Mouse (Mus musculus) bone marrow macrophage, adult 2 months (primary cell): ENCODE measurements around the gene Akirin1. TPM values are rescaled to one million over a fixed set of nuclear protein-coding genes. Genes with fewer than 3 reads are reported as not detected.
A peak's percentile ranks its signal among the peaks of the same experiment; 100 is the strongest.

Experiments
- H3K27ac ChIP-seq: 2 replicates; pipeline ENCODE4 v1.5.1; 2012; ENCODE audit warnings: low read depth, low read length; ENCODE audit not compliant: insufficient read depth
- H3K4me1 ChIP-seq: 2 replicates; pipeline ENCODE4 v1.6.1; 2012; ENCODE audit warnings: low read length; ENCODE audit not compliant: control insufficient read depth, insufficient read depth
- H3K4me3 ChIP-seq: 2 replicates; pipeline ENCODE4 v1.5.1; 2012; ENCODE audit warnings: mild to moderate bottlenecking, low read length, moderate library complexity; ENCODE audit not compliant: insufficient read depth
- CTCF ChIP-seq: IDR thresholded peaks from 2 replicates; pipeline ENCODE4 v1.5.1; 2012; ENCODE audit warnings: low read depth, mild to moderate bottlenecking, low read length, moderate library complexity
- POLR2A ChIP-seq: IDR thresholded peaks from 2 replicates; pipeline ENCODE4 v1.6.1; 2012; ENCODE audit warnings: mild to moderate bottlenecking, low read depth, low read length, borderline replicate concordance
- polyA plus RNA-seq: library from polyadenylated mRNA; stranded (reverse); fragments of >200 nt; gene quantifications from 2 replicates; pipeline ENCODE4 v1.2.4, GENCODE M21; 2012; ENCODE audit not compliant: missing spikeins, insufficient read depth, insufficient read length

The Akirin1 gene
- 47.4 and 56.1 TPM in 2 replicates for polyA plus RNA-seq

- no peak for TF ChIP-seq POLR2A
- no peak for TF ChIP-seq CTCF
- Histone ChIP-seq H3K4me3 (peak within 1 kb of the TSS; percentile 73), H3K27ac (peak within 1 kb of the TSS; percentile 76), H3K4me1 (peaks cover 15% of the 10 kb centered on the region)
These were observed at the start of gene Akirin1 for GRCm38 (mm10) chr4:123750152-123750651. Gene Akirin1 (minus strand): TSS chr4:123750345.

GRCm38 (mm10) chr4:123797856-123798255, 47.7 kb upstream of the Akirin1 start:
- no peak overlapping the region for H3K27ac ChIP-seq
- H3K4me3 ChIP-seq, result no peak overlapping the region
- no peak for TF ChIP-seq POLR2A
- no peak for TF ChIP-seq CTCF
- no peaks in the 10 kb centered on the region for H3K4me1 ChIP-seq

GRCm38 (mm10) chr4:123797403-123797802, 47.3 kb upstream of the Akirin1 start:
- no peaks in the 10 kb centered on the region for H3K4me1 ChIP-seq
- TF ChIP-seq POLR2A (no peak), CTCF (no peak)
- H3K27ac ChIP-seq, result no peak overlapping the region
- no peak overlapping the region for H3K4me3 ChIP-seq

- Histone ChIP-seq H3K4me3 (no peak overlapping the region), H3K27ac (no peak overlapping the region), H3K4me1 (no peaks in the 10 kb centered on the region)
- TF ChIP-seq CTCF (no peak), POLR2A (no peak)
These were observed 44.9 kb upstream of the Akirin1 start for GRCm38 (mm10) chr4:123795057-123795456.

- TF ChIP-seq POLR2A, result no peak
- H3K27ac ChIP-seq, result no peak overlapping the region
- no peak overlapping the region for H3K4me3 ChIP-seq
- no peaks in the 10 kb centered on the region for H3K4me1 ChIP-seq
These were observed 43.0 kb upstream of the Akirin1 start for GRCm38 (mm10) chr4:123793136-123793535.

GRCm38 (mm10) chr4:123792666-123793065, 42.5 kb upstream of the Akirin1 start:
- H3K27ac ChIP-seq, result no peak overlapping the region

GRCm38 (mm10) chr4:123787191-123787985, 37.2 kb upstream of the Akirin1 start, which contains the start of gene Rhbdl2:
Gene Rhbdl2 (plus strand): TSS chr4:123787874.
- Histone ChIP-seq H3K4me1 (no peaks in the 10 kb centered on the region), H3K27ac (no peak within 1 kb of the TSS), H3K4me3 (no peak within 1 kb of the TSS)
- TF ChIP-seq POLR2A, result no peak
- TF ChIP-seq CTCF, result no peak

More at GRCm38 (mm10) chr4:123792666-123793065, 42.5 kb upstream of the Akirin1 start:
- TF ChIP-seq CTCF (no peak), POLR2A (no peak)
- Histone ChIP-seq H3K4me1 (no peaks in the 10 kb centered on the region), H3K4me3 (no peak overlapping the region)

GRCm38 (mm10) chr4:123768234-123768633, 18.1 kb upstream of the Akirin1 start:
- no peak overlapping the region for H3K27ac ChIP-seq
- H3K4me1 ChIP-seq, result no peaks in the 10 kb centered on the region
- no peak overlapping the region for H3K4me3 ChIP-seq
- TF ChIP-seq POLR2A (no peak), CTCF (no peak)

GRCm38 (mm10) chr4:123767807-123768206, 17.7 kb upstream of the Akirin1 start:
- H3K4me3 ChIP-seq, result no peak overlapping the region
- TF ChIP-seq CTCF (no peak), POLR2A (no peak)
- no peak overlapping the region for H3K27ac ChIP-seq
- no peaks in the 10 kb centered on the region for H3K4me1 ChIP-seq

GRCm38 (mm10) chr4:123765071-123765470, 14.9 kb upstream of the Akirin1 start:
- no peak overlapping the region for H3K4me3 ChIP-seq
- H3K27ac ChIP-seq, result no peak overlapping the region
- TF ChIP-seq POLR2A (no peak), CTCF (no peak)
- H3K4me1 ChIP-seq, result no peaks in the 10 kb centered on the region

- Histone ChIP-seq H3K4me3 (no peak overlapping the region), H3K4me1 (no peaks in the 10 kb centered on the region), H3K27ac (no peak overlapping the region)
- no peak for TF ChIP-seq POLR2A
- no peak for TF ChIP-seq CTCF
These were observed 8.2 kb upstream of the Akirin1 start for GRCm38 (mm10) chr4:123758306-123758705.
